Mouse (Mus musculus): ENCODE results near the gene Pxk. TPM values are rescaled to one million over a fixed set of nuclear protein-coding genes. Genes with fewer than 3 reads are reported as not detected.

Gene Pxk
- polyA plus RNA-seq, 1 experiment from 2014 or later: 31.5 TPM

Other genes with a start within 250 kb of the Pxk start
- gene Gm45521, start 140.9 kb upstream of the Pxk start, polyA plus RNA-seq (2015; fragmentation: Nextera tagmentation; extraction: Ambion mirVana): not detected in 2 replicates
- gene Dnase1l3, start 103.6 kb upstream of the Pxk start, polyA plus RNA-seq (2015; fragmentation: Nextera tagmentation; extraction: Ambion mirVana): 0.10 and 0.17 TPM in 2 replicates
- 19.8 and 23.1 TPM in 2 replicates for gene Abhd6, start 95.3 kb upstream of the Pxk start, polyA plus RNA-seq (2015; fragmentation: Nextera tagmentation; extraction: Ambion mirVana)
- 53.7 and 55.8 TPM in 2 replicates for gene Rpp14, start 17.8 kb upstream of the Pxk start, polyA plus RNA-seq (2015; fragmentation: Nextera tagmentation; extraction: Ambion mirVana)
- 206 and 208 TPM in 2 replicates for gene Pdhb, start 74.8 kb downstream of the Pxk start, polyA plus RNA-seq (2015; fragmentation: Nextera tagmentation; extraction: Ambion mirVana)
- gene Kctd6, start 115.9 kb downstream of the Pxk start, polyA plus RNA-seq (2015; fragmentation: Nextera tagmentation; extraction: Ambion mirVana): 7.8 and 11.5 TPM in 2 replicates
- gene Acox2, start 161.1 kb downstream of the Pxk start, polyA plus RNA-seq (2015; fragmentation: Nextera tagmentation; extraction: Ambion mirVana): not detected in 2 replicates
- gene Fam107a, start 219.8 kb downstream of the Pxk start, polyA plus RNA-seq (2015; fragmentation: Nextera tagmentation; extraction: Ambion mirVana): 0.46 and 0.50 TPM in 2 replicates

All from limb, embryonic 13.5 days (tissue).